Mouse (Mus musculus): ENCODE results near the gene Rnf41.

DNA sequence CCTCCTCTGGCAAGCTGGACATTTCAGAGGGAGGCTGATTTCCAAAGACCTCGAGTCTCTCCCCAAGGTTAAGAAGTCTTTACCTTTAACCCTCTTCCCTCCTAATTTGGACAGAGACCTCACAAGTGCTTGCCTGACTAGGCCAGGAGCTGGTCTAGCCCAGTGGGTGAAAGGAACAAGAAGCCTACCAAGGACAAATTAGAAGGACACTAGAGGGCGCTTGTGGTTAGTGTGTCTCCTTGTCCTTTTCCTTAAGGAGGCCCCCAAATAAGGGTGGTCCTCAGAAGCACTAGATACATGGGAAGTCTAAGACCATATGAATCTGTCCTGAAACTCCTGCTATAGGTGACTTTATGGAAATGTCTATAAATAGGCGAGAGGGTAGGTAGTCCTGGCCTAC is 48.9 kb upstream of the Rnf41 start:
- TF ChIP-seq CTCF (IDR thresholded peaks at IDR 0.05; ENCODE audit: control insufficient read depth, insufficient read depth, insufficient replicate concordance, low read depth, low read length), result no peak
- no peak for TF ChIP-seq POLR2A (IDR thresholded peaks at IDR 0.05; ENCODE audit: control insufficient read depth, low read depth, low read length)

All from testis, adult 2 months (tissue).